Mouse (Mus musculus) stomach, postnatal 0 days (tissue): Measurements from ENCODE around the gene Nptx2. TPM values are rescaled to one million over a fixed set of nuclear protein-coding genes. Genes with fewer than 3 reads are reported as not detected.

Source experiments
- ATAC-seq: fragments of 200-750 bp; cut with Nextera tagmentation; 2 replicates; pipeline ENCODE4 v1.8.0; 2017; ENCODE audit not compliant: low FRiP score, low TSS enrichment
- DNase-seq: peaks from one replicate; pipeline ENCODE4 v3.0.0-alpha.2; 2016; ENCODE audit warnings: low spot score
- H3K27ac ChIP-seq: fragments of 300-500 bp; sonication (generic); replicated peaks from 2 replicates; pipeline ENCODE4 v1.5.1; 2014; ENCODE audit warnings: mild to moderate bottlenecking, control low read depth
- H3K27me3 ChIP-seq: fragments of 300-500 bp; sonication (generic); 2 replicates; pipeline ENCODE4 v1.6.1; 2014; ENCODE audit warnings: low read length; ENCODE audit not compliant: control insufficient read depth, insufficient read depth
- H3K36me3 ChIP-seq: fragments of 300-500 bp; sonication (generic); 2 replicates; pipeline ENCODE4 v1.6.1; 2014; ENCODE audit warnings: low read length, mixed read lengths; ENCODE audit not compliant: control insufficient read depth, insufficient read depth
- H3K4me1 ChIP-seq: fragments of 300-500 bp; sonication (generic); replicated peaks from 2 replicates; pipeline ENCODE4 v1.6.1; 2014; ENCODE audit warnings: antibody characterized with exemption; ENCODE audit not compliant: control insufficient read depth, insufficient read depth
- H3K4me2 ChIP-seq: fragments of 300-500 bp; sonication (generic); replicated peaks from 2 replicates; pipeline ENCODE4 v1.6.1; 2014; ENCODE audit warnings: low read depth, mild to moderate bottlenecking, control low read depth, moderate library complexity
- H3K4me3 ChIP-seq: fragments of 300-500 bp; sonication (generic); 2 replicates; pipeline ENCODE4 v1.5.1; 2014; ENCODE audit warnings: low read depth, low read length, control low read depth
- H3K9ac ChIP-seq: fragments of 300-500 bp; sonication (generic); 2 replicates; pipeline ENCODE4 v1.6.1; 2014; ENCODE audit warnings: mild to moderate bottlenecking, low read length, control low read depth, mixed read lengths
- H3K9me3 ChIP-seq: fragments of 300-500 bp; sonication (generic); 2 replicates; pipeline ENCODE4 v1.6.1; 2016; ENCODE audit warnings: low read length; ENCODE audit not compliant: control insufficient read depth
- CTCF ChIP-seq: IDR thresholded peaks from 2 replicates; pipeline ENCODE4 v1.5.1; 2016; ENCODE audit warnings: antibody characterized with exemption, low read depth, mild to moderate bottlenecking, moderate library complexity
- EP300 ChIP-seq: optimal IDR thresholded peaks from 2 replicates; pipeline ENCODE3; 2016; ENCODE audit warnings: antibody characterized with exemption
- WGBS: fragments of 180-500 bp; shearing (Covaris S2); extraction: QIAGEN DNeasy Blood & Tissue Kit; methylation state at CpG from one replicate; pipeline ENCODE4 v1.1.7; 2014; 5-methylcytosine and 5-hydroxymethylcytosine counted together
- polyA plus RNA-seq: library from polyadenylated mRNA; unstranded; fragments of >200 nt; fragmentation: Nextera tagmentation; extraction: Ambion mirVana; gene quantifications from 2 replicates; pipeline ENCODE4 v1.2.1, GENCODE M21; 2015

The Nptx2 gene
- polyA plus RNA-seq, 1 experiment from 2014 or later: 4.6 TPM

DNA sequence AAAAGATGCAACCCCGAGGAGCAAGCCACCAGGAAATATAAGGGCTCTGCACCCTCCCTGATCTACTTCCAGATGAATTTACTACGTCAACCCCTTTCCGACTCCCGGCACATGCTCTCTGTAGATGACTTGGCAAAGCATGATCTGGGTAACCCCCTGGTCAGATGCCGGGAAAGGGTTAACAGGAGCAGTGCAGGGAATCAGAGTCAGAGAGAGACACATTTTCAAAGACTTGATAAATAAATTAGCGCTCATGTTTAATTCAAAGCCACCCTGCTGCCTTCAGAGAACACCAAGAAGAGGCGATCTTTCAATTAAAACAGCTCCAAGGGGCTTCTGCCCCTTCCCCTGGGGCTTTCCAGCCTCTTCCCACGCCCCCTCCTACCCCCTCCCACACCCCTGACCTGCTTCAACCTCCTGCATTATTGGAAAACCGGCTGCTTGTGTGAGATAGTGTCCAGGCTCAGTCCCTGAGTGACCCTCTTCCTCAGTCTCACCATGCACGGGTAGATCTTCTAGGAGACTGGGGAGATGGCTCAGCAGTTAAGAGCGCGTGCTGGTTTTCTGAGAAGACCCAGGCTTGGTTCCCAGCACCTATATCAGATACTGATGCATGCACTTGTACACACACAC, 45.7 kb downstream of the Nptx2 start:
- H3K9me3 ChIP-seq: no peaks in the 10 kb centered on the region
- no peaks in the 10 kb centered on the region for H3K27me3 ChIP-seq
- no peak overlapping the region for H3K4me3 ChIP-seq
- TF ChIP-seq EP300: no peak
- H3K9ac ChIP-seq: no peak overlapping the region
- 45% methylated on average over 12 of the region's 12 CpGs for WGBS
- ATAC-seq (no peak), DNase-seq (no peak)
- no peaks in the 10 kb centered on the region for H3K36me3 ChIP-seq
- H3K27ac ChIP-seq: no peak overlapping the region
- H3K4me2 ChIP-seq: no peak overlapping the region
- H3K4me1 ChIP-seq: no peaks in the 10 kb centered on the region

DNA sequence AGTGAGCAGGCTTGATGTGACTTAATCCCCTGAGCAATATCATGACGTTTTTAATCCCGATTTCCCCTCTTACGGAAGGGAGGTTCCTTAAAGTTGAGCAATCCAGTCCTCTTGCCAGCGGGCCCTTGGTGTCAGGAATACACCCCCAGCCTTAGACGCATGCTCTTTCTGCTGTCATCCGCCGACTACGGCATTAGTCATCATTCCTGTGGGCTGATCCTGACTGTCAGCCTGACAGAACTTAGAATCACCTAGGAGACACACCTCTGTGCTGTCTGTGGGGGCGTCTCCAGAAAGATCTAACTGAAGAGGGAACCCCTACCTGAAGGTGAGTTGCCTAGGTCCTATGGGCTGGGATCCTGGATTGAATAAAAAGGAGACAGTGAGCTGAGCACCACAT, 49.1 kb downstream of the Nptx2 start:
- no peak overlapping the region for H3K27ac ChIP-seq
- no peak for DNase-seq
- H3K4me3 ChIP-seq: no peak overlapping the region
- H3K4me2 ChIP-seq: no peak overlapping the region
- ATAC-seq: no peak
- no peak overlapping the region for H3K9ac ChIP-seq
- no peaks in the 10 kb centered on the region for H3K9me3 ChIP-seq
- WGBS: 88% methylated on average over 9 of the region's 9 CpGs
- no peaks in the 10 kb centered on the region for H3K36me3 ChIP-seq
- no peak for TF ChIP-seq EP300
- TF ChIP-seq CTCF: no peak
- no peaks in the 10 kb centered on the region for H3K27me3 ChIP-seq
- no peaks in the 10 kb centered on the region for H3K4me1 ChIP-seq

Other genes starting within 250 kb of the Nptx2 start
- 25.3 and 26.8 TPM in 2 replicates for gene Baiap2l1, start 187.8 kb upstream of the Nptx2 start, polyA plus RNA-seq
- gene Tmem130, start 215.9 kb downstream of the Nptx2 start, polyA plus RNA-seq: 2.9 and 3.2 TPM in 2 replicates
- 22.7 TPM in 2 replicates for gene Trrap, start 221.8 kb downstream of the Nptx2 start, polyA plus RNA-seq